Mouse (Mus musculus): Measurements from ENCODE around the gene Atad3a.

Atad3a gene

DNA sequence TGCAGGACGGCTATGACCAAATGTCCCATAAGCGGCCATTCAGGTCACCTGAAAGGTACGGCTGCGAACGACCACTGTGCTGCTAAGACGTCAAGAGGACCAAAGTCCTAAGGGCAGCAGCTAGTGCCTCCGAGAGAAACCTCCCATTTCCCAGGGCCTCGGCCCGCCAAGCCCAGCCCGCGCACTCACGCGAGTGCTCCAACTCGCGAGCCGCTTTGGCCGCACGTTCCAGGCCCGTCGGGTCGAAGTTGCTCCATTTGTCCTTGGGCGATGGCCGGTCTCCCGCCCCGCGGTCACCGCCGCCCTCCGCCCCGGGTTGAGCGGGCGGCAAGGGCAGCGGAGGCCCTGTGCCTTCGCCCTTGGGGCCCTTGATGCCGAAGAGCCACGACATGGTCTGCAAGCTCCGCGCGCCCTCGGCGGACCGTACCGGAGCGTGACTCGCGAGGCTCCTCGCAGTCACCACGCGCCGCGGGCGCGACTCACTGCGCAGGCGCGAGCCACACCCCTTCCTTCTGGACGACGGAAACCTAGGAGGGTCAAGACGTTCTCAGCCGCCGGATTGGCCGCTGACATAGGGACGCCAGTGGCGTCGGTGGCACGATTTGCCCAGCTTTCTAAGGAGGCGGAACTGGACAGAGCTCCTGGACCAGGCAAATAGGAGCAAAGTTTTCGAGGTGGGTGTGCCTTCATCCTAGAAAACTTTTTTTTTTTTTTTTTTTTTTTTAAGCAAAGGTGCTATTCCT is at the start of gene Atad3a:
Atad3a (minus strand) TSS at position 481 of the 743 bp plus-strand sequence.
- DNase-seq, result peak; percentile 100

DNA sequence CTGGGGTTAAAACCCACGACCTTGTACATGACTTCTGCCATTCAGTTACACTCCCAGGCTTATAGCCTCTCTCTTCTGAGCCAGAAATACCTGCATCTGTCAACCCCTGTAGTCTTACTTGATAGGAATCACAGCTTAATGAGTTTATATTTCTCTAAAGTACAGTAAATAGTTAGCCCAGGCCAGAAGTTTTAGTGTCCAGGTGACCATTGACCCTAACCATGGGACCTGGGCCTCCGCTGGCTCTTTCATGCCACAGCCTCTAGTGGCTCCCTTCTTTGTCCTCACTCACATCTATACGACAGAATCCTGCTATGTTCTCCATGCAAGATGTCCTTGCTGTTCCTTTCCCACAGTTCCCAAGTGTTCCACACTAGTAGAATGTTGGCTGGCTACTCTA is 46.9 kb upstream of the Atad3a start:
- peak; percentile 41 for DNase-seq

DNA sequence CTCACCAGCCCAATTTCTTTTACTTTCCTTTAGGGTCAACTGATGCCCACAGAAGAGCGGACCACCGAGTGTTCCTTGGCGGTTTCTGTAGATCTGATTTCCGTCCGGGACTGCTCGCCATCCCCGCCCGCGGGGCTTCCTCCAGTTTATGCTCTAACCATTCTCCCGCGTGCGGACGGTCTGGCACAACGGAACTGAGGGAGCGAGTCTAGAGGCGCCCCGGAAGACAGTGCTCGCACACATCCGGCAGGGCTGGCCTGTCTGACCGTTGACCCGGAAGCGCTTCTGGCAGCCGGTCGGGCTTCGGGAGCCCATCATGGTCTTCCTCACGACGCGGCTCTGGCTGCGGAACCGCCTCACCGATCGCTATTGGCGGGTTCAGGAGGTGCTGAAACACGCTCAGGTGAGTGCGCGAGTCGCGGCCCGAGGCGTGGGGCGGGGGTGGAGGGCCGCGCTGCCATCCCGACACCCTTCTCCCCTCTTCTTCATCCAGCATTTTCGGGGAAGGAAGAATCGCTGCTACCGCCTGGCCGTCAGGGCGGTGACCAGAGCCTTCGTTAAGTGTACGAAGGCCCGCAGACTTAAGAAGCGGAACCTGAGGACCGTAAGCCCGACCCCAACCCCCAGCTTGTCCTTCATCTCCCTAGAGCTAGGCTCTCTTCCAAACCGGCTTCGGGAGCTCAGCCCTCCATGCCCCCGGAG is 42.6 kb upstream of the Atad3a start:
- peak; percentile 99 for DNase-seq

DNA sequence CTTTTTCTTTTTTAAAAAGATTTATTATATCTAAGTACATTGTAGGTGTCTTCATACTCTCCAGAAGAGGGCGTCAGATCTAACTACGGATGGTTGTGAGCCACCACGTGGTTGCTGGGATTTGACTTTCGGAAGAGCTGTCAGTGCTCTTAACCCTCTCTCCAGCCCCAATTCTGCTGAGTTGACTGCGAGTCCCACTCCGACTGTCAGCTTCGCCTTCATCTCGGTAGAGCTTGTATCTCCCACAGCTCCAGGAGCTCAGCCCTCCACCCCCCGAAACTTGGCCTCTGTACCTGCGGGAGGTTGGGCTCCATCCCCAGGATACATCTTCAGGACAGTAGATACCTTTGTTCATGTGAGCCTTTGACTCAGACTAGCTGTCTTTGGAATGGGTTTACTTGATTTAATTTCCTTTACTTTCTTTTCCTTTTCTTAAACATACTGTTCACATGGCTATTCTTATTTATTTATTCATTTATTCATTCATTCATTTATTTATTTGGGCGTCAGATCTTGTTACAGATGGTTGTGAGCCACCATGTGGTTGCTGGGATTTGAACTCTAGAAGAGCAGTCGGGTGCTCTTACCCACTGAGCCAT is 41.9 kb upstream of the Atad3a start, which contains the start of gene Mrpl20:
Mrpl20 (plus strand) TSS at position 138 of the 599 bp plus-strand sequence.
- peak; percentile 87 for DNase-seq

DNA sequence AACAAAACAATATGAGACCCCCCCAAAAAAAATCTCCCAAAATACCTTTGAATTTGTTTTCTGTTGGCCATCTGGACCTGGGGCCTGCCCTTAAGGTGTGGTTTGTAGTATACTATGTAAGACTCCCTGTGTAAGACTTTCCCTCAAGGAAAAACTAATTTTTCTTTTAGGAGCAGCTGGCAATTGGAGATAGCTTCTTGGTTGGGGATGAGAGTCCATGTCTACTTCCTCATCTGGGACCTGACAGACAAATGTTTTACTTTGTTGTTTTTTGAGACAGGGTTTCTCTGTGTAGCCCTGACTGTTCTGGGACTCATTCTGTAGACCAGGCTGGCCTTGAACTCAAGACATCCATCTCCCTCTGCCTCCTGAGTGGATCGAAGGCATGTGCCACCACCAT is 41.2 kb upstream of the Atad3a start:
- peak; percentile 33 for DNase-seq

DNA sequence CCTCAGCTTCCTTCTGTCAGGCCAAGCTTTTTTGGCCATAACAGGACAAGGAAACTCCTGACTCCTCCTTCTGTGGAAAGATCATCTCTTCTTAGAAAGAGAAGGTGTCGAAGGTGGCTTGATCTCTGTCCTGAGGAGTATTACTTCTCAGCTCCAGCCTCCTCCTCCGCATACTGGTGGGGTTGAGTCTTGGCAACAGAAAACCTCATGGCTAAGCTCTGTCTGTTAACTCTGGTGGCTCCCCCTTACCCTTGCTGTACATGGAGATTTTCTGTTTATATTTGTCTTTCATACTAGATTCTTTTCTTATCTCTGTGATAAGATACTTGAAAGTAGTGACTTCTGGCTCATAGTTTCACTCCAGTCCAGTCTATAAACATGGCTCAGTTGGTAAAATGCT is 32.8 kb upstream of the Atad3a start:
- DNase-seq, result peak; percentile 72

DNA sequence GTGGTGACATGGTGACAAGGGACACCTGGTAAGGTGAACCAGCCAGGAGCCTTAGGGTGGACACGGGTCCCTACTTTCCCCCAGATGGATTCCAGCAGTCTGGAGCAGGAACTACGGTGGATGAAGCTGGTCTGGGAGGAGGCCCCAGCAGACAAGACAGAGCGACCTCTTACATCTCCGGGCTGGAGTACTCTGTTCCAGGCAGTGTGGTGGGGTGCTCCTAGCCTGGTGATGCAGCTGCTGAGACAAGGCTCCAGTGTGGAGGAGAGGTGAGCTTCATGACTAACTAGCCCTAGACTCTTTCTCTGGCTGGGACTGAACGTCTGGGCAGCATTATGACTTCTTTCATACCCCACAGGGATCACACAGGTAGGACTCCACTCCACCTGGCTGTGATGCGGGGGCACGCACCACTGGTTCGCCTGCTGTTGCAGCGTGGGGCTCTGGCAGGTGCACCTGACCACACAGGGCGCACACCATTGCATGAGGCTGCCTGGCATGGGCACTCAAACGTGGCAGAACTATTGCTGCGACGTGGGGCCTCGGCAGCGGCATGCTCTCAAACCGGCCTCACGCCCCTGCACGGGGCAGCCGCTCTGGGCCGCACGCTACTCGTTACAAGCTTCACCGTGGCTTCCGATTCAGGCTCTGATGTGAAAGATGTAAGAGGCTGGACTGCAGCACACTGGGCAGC is 30.5 kb upstream of the Atad3a start:
- no peak for DNase-seq

DNA sequence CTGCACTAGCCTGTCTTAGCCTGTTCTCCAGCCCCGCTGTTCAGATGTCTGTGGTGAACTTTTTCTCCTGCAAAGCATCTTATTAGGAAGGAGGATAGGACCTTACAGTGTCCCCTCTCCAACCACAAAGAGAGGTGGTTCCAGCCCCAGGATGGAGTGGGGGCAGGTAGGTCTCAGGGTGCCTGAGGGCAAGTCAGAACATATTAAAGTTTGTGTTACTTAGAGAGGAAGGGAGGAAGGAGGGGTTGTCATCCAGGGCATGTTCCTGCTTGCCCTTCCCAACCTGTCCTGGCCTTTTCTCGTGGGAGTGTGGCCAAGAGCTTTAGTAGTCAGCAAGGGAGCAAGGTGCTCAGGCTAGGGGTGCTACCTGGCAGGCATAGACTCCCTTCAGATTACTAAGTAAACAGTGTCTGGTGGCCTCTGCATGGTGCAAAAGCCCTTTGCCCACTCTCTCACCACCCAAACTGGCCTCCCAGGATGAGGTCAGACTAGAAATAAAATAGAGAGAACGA is 29.8 kb upstream of the Atad3a start:
- peak; percentile 86 for DNase-seq

DNA sequence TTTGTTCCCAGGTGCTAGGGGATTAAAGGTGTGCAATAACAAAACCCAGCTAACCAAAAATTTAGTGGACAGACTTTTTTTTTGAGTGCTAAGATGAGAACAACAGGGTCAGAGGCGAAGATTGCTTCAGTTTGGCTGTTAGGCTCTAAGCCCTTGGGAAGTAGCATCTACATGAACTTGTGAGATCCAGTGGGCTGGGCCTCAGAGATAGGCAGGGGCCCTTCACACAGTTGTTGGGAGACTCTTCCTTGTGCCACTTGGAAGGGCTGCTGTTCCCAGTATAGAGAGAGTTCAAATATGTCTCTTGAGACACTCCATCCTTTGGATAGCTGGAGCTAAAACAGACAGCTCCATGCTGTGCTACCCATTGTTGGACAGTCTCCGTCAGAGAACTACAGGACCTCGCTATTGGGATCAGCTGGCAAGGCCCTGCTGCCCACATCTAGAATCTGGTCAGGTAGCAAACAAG is 29.2 kb upstream of the Atad3a start, which contains the start of gene Ankrd65:
Ankrd65 (plus strand) TSS at position 419 of the 469 bp plus-strand sequence.
- peak; percentile 81 for DNase-seq

DNA sequence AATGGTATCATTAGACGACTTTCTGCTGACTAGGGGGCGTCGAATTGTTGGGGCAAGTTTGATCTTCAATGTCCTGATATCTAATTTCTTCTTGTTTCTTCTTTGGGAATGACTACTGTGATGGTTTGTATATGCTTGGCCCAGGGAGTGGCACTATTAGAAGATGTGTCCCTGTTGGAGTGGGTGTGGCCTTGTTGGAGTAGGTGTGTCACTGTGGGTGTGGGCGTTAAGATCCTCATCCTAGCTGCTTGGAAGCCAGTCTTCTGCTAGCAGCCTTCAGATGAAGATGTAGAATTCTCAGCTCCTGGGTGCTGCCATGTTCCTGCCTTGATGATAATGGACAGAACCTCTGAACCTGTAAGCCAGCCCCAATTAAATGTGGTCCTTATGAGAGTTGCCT is 27.9 kb upstream of the Atad3a start:
- DNase-seq, result peak; percentile 87

DNA sequence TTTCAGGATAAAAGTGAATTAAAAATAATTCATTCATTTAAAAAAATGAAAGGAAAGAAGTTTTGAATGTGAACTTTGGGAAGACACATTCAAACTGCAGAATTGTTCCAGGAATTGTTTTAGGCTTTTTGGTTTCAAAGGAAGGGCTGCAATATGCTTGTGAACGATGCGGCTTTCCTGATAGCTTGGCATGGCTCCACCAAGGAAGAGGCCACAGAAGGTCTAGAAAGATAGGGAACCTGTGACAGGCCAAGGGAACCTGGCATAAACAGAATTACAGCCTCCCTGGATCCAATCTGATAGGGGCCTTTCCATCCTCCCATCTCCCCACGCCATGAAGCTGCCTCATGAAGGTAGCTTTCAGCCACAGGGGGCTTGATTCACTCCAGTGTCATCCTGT is 27.4 kb upstream of the Atad3a start:
- peak; percentile 83 for DNase-seq

DNA sequence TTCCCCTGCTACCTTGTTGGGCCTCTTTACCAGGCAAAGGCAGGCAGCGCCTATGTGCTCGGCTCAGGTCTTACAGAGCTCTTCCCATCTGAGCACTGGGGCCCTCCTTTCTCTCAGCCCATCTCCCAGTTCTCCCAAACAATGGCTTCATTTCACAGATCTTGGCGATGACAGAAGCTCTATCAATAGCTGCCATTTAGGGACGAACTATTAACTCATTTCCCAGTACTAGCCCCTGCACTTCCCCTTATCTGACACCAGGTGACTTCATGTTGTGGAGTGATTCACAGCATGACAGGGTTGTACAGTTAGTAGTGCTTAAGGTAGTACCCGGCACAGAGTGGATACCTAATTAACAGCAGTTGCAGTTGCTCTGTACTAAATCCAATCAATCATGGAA is 24.9 kb upstream of the Atad3a start, which contains the start of gene Tmem88b:
Tmem88b (minus strand) TSS at position 56 of the 400 bp plus-strand sequence.
- peak; percentile 79 for DNase-seq

DNA sequence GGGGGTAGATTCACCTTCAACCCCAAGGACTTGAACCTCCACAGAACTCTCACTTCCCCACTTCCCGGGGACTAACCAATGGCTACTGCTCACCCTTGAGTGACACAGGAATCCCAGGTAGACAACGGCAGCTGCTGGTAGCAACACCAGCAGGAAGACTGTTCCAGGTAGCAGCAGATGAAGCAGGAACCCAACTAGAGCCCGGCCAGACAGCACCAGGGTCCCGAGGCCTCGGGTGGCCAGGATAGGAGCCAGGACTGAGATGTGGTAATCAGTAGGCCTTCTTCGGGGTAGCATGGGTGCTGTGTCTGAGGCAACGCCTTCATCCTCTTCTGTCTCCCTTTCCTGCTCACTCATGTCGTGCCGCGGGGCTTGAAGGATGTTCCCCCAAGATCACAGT is 24.4 kb upstream of the Atad3a start:
- peak; percentile 90 for DNase-seq

DNA sequence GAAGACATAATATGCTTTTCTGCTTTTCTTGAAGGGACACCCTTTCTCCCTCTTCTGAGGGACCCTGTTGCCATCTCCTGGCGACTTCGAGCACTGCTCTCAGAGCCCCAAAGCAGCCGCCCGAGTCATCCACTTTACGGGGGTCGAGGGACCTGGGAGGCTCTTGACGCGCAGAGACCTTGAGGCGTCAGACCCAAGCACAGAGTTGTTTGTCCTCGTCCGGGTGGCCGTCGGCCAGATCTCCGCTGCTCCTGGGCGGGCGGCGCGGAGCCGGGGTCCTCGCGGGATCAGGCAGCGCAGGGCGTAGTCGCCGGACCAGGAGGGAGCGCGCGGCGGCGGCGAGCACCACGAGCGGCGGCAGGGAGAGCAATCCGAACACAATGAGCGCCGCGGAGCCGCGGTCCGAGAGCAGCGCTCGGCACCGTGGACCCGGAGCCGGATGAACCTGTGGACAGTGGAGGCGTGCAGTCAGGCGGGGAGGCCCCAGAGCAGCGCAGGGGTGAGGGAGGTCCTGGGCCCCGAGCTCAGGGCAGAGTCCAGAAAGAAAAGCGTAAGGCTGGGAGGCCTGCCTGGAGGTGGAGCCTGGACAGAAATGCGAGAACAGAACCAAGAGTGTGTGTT is 23.3 kb upstream of the Atad3a start:
- DNase-seq, result peak; percentile 98

DNA sequence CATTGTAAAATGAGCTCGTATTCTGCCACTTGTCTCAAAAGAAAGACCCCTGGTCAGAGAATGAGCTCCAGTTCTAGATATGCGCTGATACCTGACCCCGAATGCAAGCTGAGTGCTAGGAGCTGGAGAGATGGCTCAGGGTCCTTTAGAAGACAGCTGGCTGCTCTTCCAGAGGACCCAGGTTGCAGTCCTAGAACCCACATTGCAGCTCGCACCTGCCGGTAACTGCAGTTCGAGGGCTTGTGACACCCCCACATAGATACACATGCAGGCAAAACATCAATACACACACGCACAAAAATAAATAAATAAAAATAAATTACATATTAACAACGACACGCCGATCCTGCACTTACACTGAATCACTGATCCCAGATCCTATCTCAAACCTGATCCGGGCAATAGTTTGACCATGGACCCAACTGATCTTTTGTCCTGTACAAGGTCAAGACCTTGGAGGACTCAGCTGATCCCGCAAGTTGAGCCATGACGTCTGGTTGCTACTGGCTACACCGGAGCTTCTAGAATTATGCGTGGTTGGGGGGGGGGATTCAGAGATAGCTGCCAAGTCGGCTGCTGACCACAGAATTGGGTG is 22.7 kb upstream of the Atad3a start:
- peak; percentile 88 for DNase-seq

DNA sequence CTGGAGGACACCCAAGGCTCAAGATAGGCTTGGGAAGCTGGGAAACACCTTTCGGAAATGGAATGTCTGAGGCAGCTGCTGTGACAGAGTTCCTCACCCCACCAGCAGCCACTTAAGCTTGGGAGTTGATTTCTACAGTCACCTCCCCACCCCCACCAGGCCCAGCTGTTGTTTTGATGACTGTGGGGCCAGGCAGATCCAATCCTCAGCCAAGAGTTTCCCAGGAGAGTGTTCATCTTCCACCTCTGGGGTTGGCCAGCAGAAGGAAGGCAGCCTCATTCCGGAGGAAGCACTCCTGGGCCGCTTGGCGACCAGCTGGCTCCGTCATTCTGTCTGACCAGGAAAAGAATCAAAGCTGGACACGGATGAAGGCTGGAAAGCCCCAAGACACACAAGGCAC is 20.0 kb upstream of the Atad3a start:
- DNase-seq, result peak; percentile 99

DNA sequence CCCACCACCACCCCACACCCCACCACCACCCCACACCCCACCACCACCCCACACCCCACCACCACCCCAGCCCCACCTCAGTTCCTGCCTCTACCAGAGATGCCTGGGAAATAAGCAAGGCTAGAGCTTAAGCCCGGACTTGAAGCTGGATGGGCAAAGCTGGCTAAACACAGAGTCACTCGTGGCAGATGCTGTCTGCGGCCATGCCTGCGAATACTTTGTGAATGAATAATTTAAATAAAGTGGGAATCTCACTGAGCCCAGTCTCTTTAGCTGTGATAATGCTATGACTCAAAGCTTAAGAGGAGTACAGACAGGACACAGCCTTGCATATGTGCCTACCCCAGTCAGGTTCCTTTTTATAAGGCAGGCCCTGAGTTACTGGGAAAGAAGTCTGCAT is 18.6 kb upstream of the Atad3a start:
- DNase-seq, result no peak

DNA sequence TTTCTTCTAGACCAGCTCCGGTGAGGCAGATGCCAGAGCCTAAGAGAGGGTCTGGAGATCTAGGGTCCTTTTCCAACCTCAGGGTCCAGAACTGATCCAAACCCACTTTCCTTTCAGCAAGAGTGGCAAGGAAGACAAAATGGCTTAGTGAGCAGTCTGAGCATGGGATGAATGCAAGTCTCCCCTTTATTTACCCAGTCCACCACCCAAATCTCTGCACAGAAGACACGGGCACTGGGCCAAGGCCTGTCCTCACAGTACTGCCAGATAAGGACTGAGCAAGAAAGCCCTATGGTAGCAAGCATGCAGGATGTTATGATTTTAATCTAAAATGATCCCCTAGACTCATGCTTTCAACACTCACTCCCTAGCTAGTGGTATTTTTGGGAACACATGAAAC is 16.9 kb upstream of the Atad3a start:
- DNase-seq, result peak; percentile 91

DNA sequence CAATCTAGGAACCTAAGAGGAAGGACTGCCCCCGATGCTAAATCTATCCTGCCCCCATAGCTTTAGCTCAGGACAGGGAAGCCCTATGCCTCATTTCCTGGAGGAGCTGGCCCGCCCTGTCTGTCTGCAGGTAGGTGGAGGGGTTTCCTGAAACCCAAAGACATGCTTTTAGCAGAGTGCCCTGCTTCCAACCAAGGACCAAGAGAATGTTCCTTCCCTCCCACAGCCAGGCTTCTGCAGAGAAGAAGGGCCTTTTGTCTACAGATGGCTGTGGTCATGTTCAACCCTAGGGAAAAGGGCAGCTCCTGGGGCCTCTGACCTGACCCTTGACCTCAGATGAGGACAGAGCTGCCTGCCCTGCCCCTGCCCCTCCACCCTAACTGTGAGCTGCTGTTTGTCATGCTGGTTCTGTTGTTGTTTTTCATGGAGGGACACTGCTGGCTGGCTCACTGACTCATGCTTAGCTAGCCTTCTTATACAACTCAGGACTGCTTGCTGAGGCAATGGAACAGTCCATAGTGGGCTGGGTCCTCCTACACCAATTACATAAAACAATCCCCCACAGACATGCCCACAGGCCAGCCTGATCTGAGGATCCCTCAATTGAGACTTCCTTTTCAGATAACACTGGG is 15.9 kb upstream of the Atad3a start:
- DNase-seq, result peak; percentile 97

DNA sequence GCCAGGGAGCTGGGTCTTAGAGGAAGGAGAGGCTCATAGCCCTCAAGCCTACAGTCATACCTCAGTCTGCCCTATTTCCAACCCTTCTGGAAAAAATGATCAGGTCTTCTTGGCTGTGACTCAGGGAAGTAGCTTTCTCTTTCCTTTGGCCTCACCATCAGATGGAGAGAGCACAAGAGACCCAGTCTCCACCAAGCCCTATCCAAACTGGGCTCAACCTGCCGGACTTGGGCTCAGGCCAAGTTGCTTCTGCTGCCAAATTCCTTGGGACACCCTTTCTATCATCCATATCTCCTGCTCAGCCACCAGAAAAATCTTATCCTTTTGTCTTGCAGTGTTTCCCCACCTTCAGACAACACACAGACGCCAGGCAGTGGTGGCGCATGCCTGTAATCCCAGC is 15.0 kb upstream of the Atad3a start:
- DNase-seq, result peak; percentile 95

Data from heart, adult 11 months (tissue).